Mouse (Mus musculus): ENCODE measurements around the gene Synrg.

The Synrg gene

GRCm38 (mm10) chr11:84032559-84032958, 68.3 kb downstream of the Synrg start:
- in situ Hi-C loops (cut with MboI; ENCODE audit: unreplicated experiment in 2 of 2) = no loop called here

GRCm38 (mm10) chr11:84033671-84034070, 69.4 kb downstream of the Synrg start:
- in situ Hi-C loops (cut with MboI; ENCODE audit: unreplicated experiment in 2 of 2) = no loop called here

- in situ Hi-C loops (cut with MboI; ENCODE audit: unreplicated experiment in 2 of 2) = no loop called here
Measured at GRCm38 (mm10) chr11:84040621-84041020, 76.4 kb downstream of the Synrg start.

GRCm38 (mm10) chr11:84042808-84043762, 78.9 kb downstream of the Synrg start:
- in situ Hi-C loops (cut with MboI; ENCODE audit: unreplicated experiment in 2 of 2) = no loop called here

GRCm38 (mm10) chr11:84044988-84045387, 80.8 kb downstream of the Synrg start:
- in situ Hi-C loops (cut with MboI; ENCODE audit: unreplicated experiment in 2 of 2) = no loop called here

GRCm38 (mm10) chr11:84047270-84047669, 83.0 kb downstream of the Synrg start:
- in situ Hi-C loops (cut with MboI; ENCODE audit: unreplicated experiment in 2 of 2) = no loop called here

GRCm38 (mm10) chr11:84048411-84048810, 84.2 kb downstream of the Synrg start:
- in situ Hi-C loops (cut with MboI; ENCODE audit: unreplicated experiment in 2 of 2) = no loop called here

GRCm38 (mm10) chr11:84053055-84053454, 88.8 kb downstream of the Synrg start:
- in situ Hi-C loops (cut with MboI; ENCODE audit: unreplicated experiment in 2 of 2) = no loop called here

- in situ Hi-C loops (cut with MboI; ENCODE audit: unreplicated experiment in 2 of 2) = no loop called here
Measured at GRCm38 (mm10) chr11:84053524-84054163, 89.4 kb downstream of the Synrg start.

GRCm38 (mm10) chr11:84057418-84057817, 93.2 kb downstream of the Synrg start:
- in situ Hi-C loops (cut with MboI; ENCODE audit: unreplicated experiment in 2 of 2) = no loop called here

- in situ Hi-C loops (cut with MboI; ENCODE audit: unreplicated experiment in 2 of 2) = no loop called here
Measured at GRCm38 (mm10) chr11:84059784-84060183, 95.6 kb downstream of the Synrg start.

- in situ Hi-C loops (cut with MboI; ENCODE audit: unreplicated experiment in 2 of 2) = no loop called here
Measured at GRCm38 (mm10) chr11:84060635-84061034, 96.4 kb downstream of the Synrg start.

- in situ Hi-C loops (cut with MboI; ENCODE audit: unreplicated experiment in 2 of 2) = no loop called here
Measured at GRCm38 (mm10) chr11:84061881-84062280, 97.7 kb downstream of the Synrg start.

GRCm38 (mm10) chr11:84062805-84063204, 98.6 kb downstream of the Synrg start:
- in situ Hi-C loops (cut with MboI; ENCODE audit: unreplicated experiment in 2 of 2) = no loop called here

GRCm38 (mm10) chr11:84063631-84064209, 99.5 kb downstream of the Synrg start:
- in situ Hi-C loops (cut with MboI; ENCODE audit: unreplicated experiment in 2 of 2) = no loop called here

GRCm38 (mm10) chr11:84066071-84066481, 101.8 kb downstream of the Synrg start:
- in situ Hi-C loops (cut with MboI; ENCODE audit: unreplicated experiment in 2 of 2) = no loop called here

- in situ Hi-C loops (cut with MboI; ENCODE audit: unreplicated experiment in 2 of 2) = no loop called here
Measured at GRCm38 (mm10) chr11:84066927-84067645, 102.9 kb downstream of the Synrg start.

- in situ Hi-C loops (cut with MboI; ENCODE audit: unreplicated experiment in 2 of 2) = no loop called here
Measured at GRCm38 (mm10) chr11:84067720-84068190, 103.5 kb downstream of the Synrg start.

GRCm38 (mm10) chr11:84068191-84069033, 104.2 kb downstream of the Synrg start:
- in situ Hi-C loops (cut with MboI; ENCODE audit: unreplicated experiment in 2 of 2) = no loop called here

- in situ Hi-C loops (cut with MboI; ENCODE audit: unreplicated experiment in 2 of 2) = no loop called here
Measured at GRCm38 (mm10) chr11:84069034-84069370, 104.8 kb downstream of the Synrg start, which contains the start of gene Dusp14. TSS of gene Dusp14 (minus strand) at chr11:84069261.
